Mouse (Mus musculus) bone marrow, adult 2 months (tissue): ENCODE results near the gene Il15ra.
A peak's percentile ranks its signal among the peaks of the same experiment; 100 is the strongest.

Source experiments
- CTCF ChIP-seq: fragments of 200-500 bp; IDR thresholded peaks from 2 replicates; pipeline ENCODE4 v1.5.1; 2011; ENCODE audit warnings: low read length, control low read depth; ENCODE audit not compliant: control insufficient read depth, insufficient read depth
- POLR2A ChIP-seq: fragments of 200-500 bp; IDR thresholded peaks from 2 replicates; pipeline ENCODE4 v1.6.1; 2011; ENCODE audit warnings: low read depth, mild to moderate bottlenecking, control low read depth, low read length, borderline replicate concordance; ENCODE audit not compliant: control insufficient read depth

- TF ChIP-seq CTCF, result no peak
- TF ChIP-seq POLR2A, result peak; percentile 57; the same call in 1 of the 2 replicates
Measured at GRCm38 (mm10) chr2:11778087-11778823, 73.2 kb downstream of the Il15ra start.
